In the genomic region with DNA sequence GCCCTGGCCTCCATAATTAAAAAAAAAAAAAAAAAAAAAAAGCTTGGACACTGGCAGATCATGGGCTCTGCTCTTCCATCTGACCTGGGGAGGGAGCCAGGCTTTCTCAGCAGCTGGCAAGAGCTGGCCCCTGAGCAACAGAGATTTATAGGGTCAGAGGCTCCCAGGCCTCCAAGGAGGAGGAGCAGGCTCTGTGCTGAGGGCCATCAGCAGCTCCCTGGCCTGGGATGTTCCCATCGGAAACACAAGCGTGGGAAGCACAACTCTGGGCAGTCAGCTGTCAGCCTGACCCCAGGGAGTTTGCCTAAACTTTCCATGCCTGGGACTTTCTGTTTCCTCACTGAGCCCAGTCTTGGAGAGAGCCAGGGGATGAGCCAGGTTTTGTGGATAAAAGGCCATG, we compare ENCODE assay signal across 10 mouse cellular contexts. TPM values are rescaled to one million over a fixed set of nuclear protein-coding genes. Genes with fewer than 3 reads are reported as not detected.
DNase-seq lines count a peak whose midpoint lies in the region; ATAC-seq and TF ChIP-seq lines count a peak whose summit lies in the region.
"Had no signal": no experiment of that assay in that cellular context is flagged by ENCODE, and none has a peak within 500 bp of the region (broad histone marks: within the 10 kb centered on the region; RNA-seq: fewer than 3 reads in every experiment).

No protein-coding gene starts in this region.

- TF ChIP-seq CTCF in forebrain, postnatal 0 days (IDR thresholded peaks at IDR 0.05; ENCODE audit: low read depth): no peak

- H3K4me3 ChIP-seq in heart, embryonic 11.5 days (ENCODE audit: low read depth, low read length): no peak overlapping the region
- H3K4me3 ChIP-seq in intestine, embryonic 16.5 days (ENCODE audit: low read length): no peak overlapping the region
- H3K4me3 ChIP-seq in forebrain, postnatal 0 days (ENCODE audit: low read depth, low read length): no peak overlapping the region
- H3K4me3 ChIP-seq: embryonic facial prominence, embryonic 13.5 days had no signal

- no peaks in the 10 kb centered on the region for H3K4me1 ChIP-seq in heart, embryonic 11.5 days (ENCODE audit: control insufficient read depth, insufficient read depth, low read length)
- no peaks in the 10 kb centered on the region for H3K4me1 ChIP-seq in intestine, embryonic 16.5 days (ENCODE audit: control insufficient read depth, insufficient read depth, low read length)
- H3K4me1 ChIP-seq in forebrain, postnatal 0 days (ENCODE audit: insufficient read depth): no peaks in the 10 kb centered on the region
- H3K4me1 ChIP-seq: embryonic facial prominence, embryonic 13.5 days had no signal

- DNase-seq in heart, adult 11 months: peak; percentile 98
- peak; percentile 66 for DNase-seq in adrenal gland, postnatal 36 days
- peak; percentile 59 for DNase-seq in lung, postnatal 10 days
- no peak for DNase-seq in left cerebral cortex, adult 9 months (ENCODE audit: low spot score in 2 of 2)
- no peak for DNase-seq in forebrain, postnatal 0 days
- no peak for DNase-seq in liver

- no peak for ATAC-seq in heart, embryonic 11.5 days (replicated peaks; ENCODE audit: insufficient number of reproducible peaks, low FRiP score, low TSS enrichment)
- ATAC-seq in intestine, embryonic 16.5 days: 0 out of 2 replicates have a peak, but pooled peaks have one; percentile 23
- ATAC-seq in forebrain, postnatal 0 days: no peak
- ATAC-seq: hindbrain, postnatal 0 days had no signal

- no peaks in the 10 kb centered on the region for H3K36me3 ChIP-seq in heart, embryonic 11.5 days (ENCODE audit: control insufficient read depth, insufficient read depth, low read length)
- H3K36me3 ChIP-seq in intestine, embryonic 16.5 days (ENCODE audit: control insufficient read depth, insufficient read depth, low read length): no peaks in the 10 kb centered on the region
- no peaks in the 10 kb centered on the region for H3K36me3 ChIP-seq in forebrain, postnatal 0 days (ENCODE audit: insufficient read depth)
- H3K36me3 ChIP-seq: embryonic facial prominence, embryonic 13.5 days had no signal

- no peak overlapping the region for H3K4me2 ChIP-seq in heart, embryonic 11.5 days
- no peak overlapping the region for H3K4me2 ChIP-seq in intestine, embryonic 16.5 days (ENCODE audit: low read depth, low read length)
- H3K4me2 ChIP-seq in forebrain, postnatal 0 days (ENCODE audit: low read depth): no peak overlapping the region
- H3K4me2 ChIP-seq: embryonic facial prominence, embryonic 13.5 days had no signal

- no peak overlapping the region for H3K27ac ChIP-seq in heart, embryonic 11.5 days (ENCODE audit: low read depth, low read length)
- H3K27ac ChIP-seq in intestine, embryonic 16.5 days (ENCODE audit: low read length): no peak overlapping the region
- no peak overlapping the region for H3K27ac ChIP-seq in forebrain, postnatal 0 days (ENCODE audit: low read depth, low read length)
- H3K27ac ChIP-seq: embryonic facial prominence, embryonic 13.5 days; hindbrain, postnatal 0 days had no signal

- 36% methylated on average over 2 of the region's 2 CpGs for WGBS in heart, embryonic 11.5 days (ENCODE audit: insufficient replicate concordance)
- WGBS in intestine, embryonic 16.5 days: 26% methylated on average over 2 of the region's 2 CpGs
- 56% methylated on average over 2 of the region's 2 CpGs for WGBS in forebrain, postnatal 0 days

- H3K9me3 ChIP-seq in heart, embryonic 11.5 days (replicated peaks; ENCODE audit: control insufficient read depth, low read length): no peaks in the 10 kb centered on the region
- H3K9me3 ChIP-seq in intestine, embryonic 16.5 days (ENCODE audit: control insufficient read depth, low read length): no peaks in the 10 kb centered on the region
- H3K9me3 ChIP-seq in forebrain, postnatal 0 days (ENCODE audit: low read length): no peaks in the 10 kb centered on the region
- H3K9me3 ChIP-seq: embryonic facial prominence, embryonic 13.5 days had no signal

- no peak overlapping the region for H3K9ac ChIP-seq in heart, embryonic 11.5 days (ENCODE audit: low read depth, low read length)
- no peak overlapping the region for H3K9ac ChIP-seq in intestine, embryonic 16.5 days (ENCODE audit: low read depth, low read length)
- H3K9ac ChIP-seq in forebrain, postnatal 0 days: no peak overlapping the region
- H3K9ac ChIP-seq: embryonic facial prominence, embryonic 13.5 days had no signal

- H3K27me3 ChIP-seq in heart, embryonic 11.5 days (ENCODE audit: control insufficient read depth, insufficient read depth, low read length): peaks cover 85% of the 10 kb centered on the region
- H3K27me3 ChIP-seq in intestine, embryonic 16.5 days (replicated peaks; ENCODE audit: control insufficient read depth, insufficient read depth, low read length): no peaks in the 10 kb centered on the region
- no peaks in the 10 kb centered on the region for H3K27me3 ChIP-seq in forebrain, postnatal 0 days (ENCODE audit: insufficient read depth, low read length)
- H3K27me3 ChIP-seq: embryonic facial prominence, embryonic 13.5 days had no signal

RNA-seq across cellular contexts. Expression of a gene that starts 32.3 kb away (rescaled TPM):
- 1.5 and 1.8 TPM in 2 replicates for polyA plus RNA-seq in heart, embryonic 11.5 days (2014; fragmentation: Nextera tagmentation; extraction: Ambion mirVana)
- 1 to 10 TPM; 4.4 to 6.9 TPM for total RNA-seq in adrenal gland, postnatal 36 days (2021)
- 140 and 148 TPM in 2 replicates for polyA plus RNA-seq in intestine, embryonic 16.5 days (2015; fragmentation: Nextera tagmentation; extraction: Ambion mirVana)
- total RNA-seq in forebrain, postnatal 0 days (2014; rRNA removed): 0.69 and 2.0 TPM in 2 replicates
- polyA plus RNA-seq in forebrain, postnatal 0 days (2015; fragmentation: Nextera tagmentation; extraction: Ambion mirVana): 0.52 and 0.53 TPM in 2 replicates

RNA-seq across cellular contexts. Expression of a gene that starts 58.3 kb away (rescaled TPM):
- polyA plus RNA-seq in heart, embryonic 11.5 days (2014; fragmentation: Nextera tagmentation; extraction: Ambion mirVana): 107 and 112 TPM in 2 replicates
- total RNA-seq in adrenal gland, postnatal 36 days (2021): 10 to 100 TPM; 51.8 to 63.2 TPM
- 106 and 115 TPM in 2 replicates for polyA plus RNA-seq in intestine, embryonic 16.5 days (2015; fragmentation: Nextera tagmentation; extraction: Ambion mirVana)
- total RNA-seq in forebrain, postnatal 0 days (2014; rRNA removed): 111 and 120 TPM in 2 replicates
- polyA plus RNA-seq in forebrain, postnatal 0 days (2015; fragmentation: Nextera tagmentation; extraction: Ambion mirVana): 216 and 222 TPM in 2 replicates

Comparison
In these comparisons a context has a peak if more than half of its experiments do, and no peak if none do; other contexts are left out.
1. DNase-seq: peak in heart, adult 11 months (single experiment), adrenal gland, postnatal 36 days (2 of 2) and lung, postnatal 10 days (single experiment); none in left cerebral cortex, adult 9 months (0 of 2), forebrain, postnatal 0 days (single experiment) and liver (single experiment).
2. RNA of a gene that starts 32.3 kb away (polyA plus RNA-seq): 140 to 148 TPM in intestine, embryonic 16.5 days; 1.5 to 1.8 TPM in heart, embryonic 11.5 days and 0.52 to 0.53 TPM in forebrain, postnatal 0 days; every median in the first group is over 10 times any median in the second.